Mouse (Mus musculus) lung, adult 2 months (tissue): ENCODE measurements around the gene Ksr2.

ENCODE experiments used
- CTCF ChIP-seq: fragments of 200-500 bp; IDR thresholded peaks from 2 replicates; pipeline ENCODE4 v1.5.1; 2011; ENCODE audit warnings: mild to moderate bottlenecking, low read length, control low read depth; ENCODE audit not compliant: insufficient read depth
- POLR2A ChIP-seq: fragments of 200-500 bp; IDR thresholded peaks from 2 replicates; pipeline ENCODE4 v1.6.1; 2011; ENCODE audit warnings: low read depth, mild to moderate bottlenecking, control low read depth, low read length, borderline replicate concordance; ENCODE audit errors: extremely low read depth

GRCm38 (mm10) chr5:117521701-117522100 is 107.9 kb downstream of the Ksr2 start:
- TF ChIP-seq CTCF (no peak), POLR2A (no peak)
